In the genomic region with DNA sequence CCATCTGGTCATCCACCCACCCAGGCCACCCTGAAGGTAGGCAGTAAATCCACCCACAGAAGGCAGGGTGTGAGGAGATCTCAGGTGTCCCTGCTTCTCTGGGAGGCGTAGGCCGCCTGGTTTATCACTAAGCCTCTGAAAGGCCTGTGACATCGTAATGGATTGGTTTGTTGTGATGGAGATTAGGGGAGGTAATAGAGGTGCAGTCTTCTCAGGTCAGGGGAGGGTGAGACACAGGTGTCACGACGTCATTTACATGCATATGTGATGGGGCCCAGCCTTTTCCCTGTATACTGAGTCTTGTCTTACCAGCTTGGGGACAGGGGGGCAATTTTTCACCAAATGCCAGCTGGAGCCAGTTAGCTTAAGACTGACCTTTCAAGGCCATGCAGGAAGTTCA, we compare ENCODE assay signal across 33 mouse cellular contexts. TPM values are rescaled to one million over a fixed set of nuclear protein-coding genes. Genes with fewer than 3 reads are reported as not detected.
A peak's percentile ranks its signal among the peaks of the same experiment; 100 is the strongest.
DNase-seq lines count a peak whose midpoint lies in the region; ATAC-seq and TF ChIP-seq lines count a peak whose summit lies in the region.
"Had no signal": no experiment of that assay in that cellular context is flagged by ENCODE, and none has a peak within 500 bp of the region (broad histone marks: within the 10 kb centered on the region; RNA-seq: fewer than 3 reads in every experiment).

No protein-coding gene starts in this region.

- WGBS in liver, embryonic 12.5 days (ENCODE audit: insufficient replicate concordance) = 43% methylated on average over 5 of the region's 5 CpGs

- no peak overlapping the region for H3K4me3 ChIP-seq in ES-Bruce4 (ENCODE audit: low read depth, low read length)
- H3K4me3 ChIP-seq in liver, embryonic 12.5 days = no peak overlapping the region
- H3K4me3 ChIP-seq: embryonic facial prominence, embryonic 12.5 days; embryonic facial prominence, embryonic 15.5 days; gastrocnemius, adult 2 months; heart, adult 2 months; heart, embryonic 10.5 days; heart, embryonic 13.5 days had no signal

- no peaks in the 10 kb centered on the region for H3K9me3 ChIP-seq in ES-Bruce4 (replicated peaks; ENCODE audit: control insufficient read depth, insufficient read depth, low read length, poor library complexity, severe bottlenecking)
- H3K9me3 ChIP-seq in liver, embryonic 12.5 days (replicated peaks) = no peaks in the 10 kb centered on the region
- H3K9me3 ChIP-seq: embryonic facial prominence, embryonic 12.5 days; embryonic facial prominence, embryonic 15.5 days; heart, embryonic 10.5 days; heart, embryonic 13.5 days had no signal

- no peak overlapping the region for H3K4me2 ChIP-seq in liver, embryonic 12.5 days
- H3K4me2 ChIP-seq: embryonic facial prominence, embryonic 12.5 days; embryonic facial prominence, embryonic 15.5 days; heart, embryonic 13.5 days; hindbrain, embryonic 14.5 days had no signal

- H3K27ac ChIP-seq in ES-Bruce4 (ENCODE audit: insufficient read depth, low read length) = no peak overlapping the region
- H3K27ac ChIP-seq in liver, embryonic 12.5 days = no peak overlapping the region
- H3K27ac ChIP-seq: embryonic facial prominence, embryonic 12.5 days; embryonic facial prominence, embryonic 15.5 days; gastrocnemius, adult 2 months; heart, adult 2 months; heart, embryonic 10.5 days; heart, embryonic 13.5 days; hindbrain, embryonic 14.5 days; hindbrain, postnatal 0 days had no signal

- TF ChIP-seq EP300 in ES-Bruce4 (IDR thresholded peaks at IDR 0.05; ENCODE audit: insufficient read depth, low read depth, low read length) = peak; percentile 83

- TF ChIP-seq POLR2A in ES-Bruce4 (IDR thresholded peaks at IDR 0.05; ENCODE audit: insufficient read depth, low read length) = no peak

- H3K4me1 ChIP-seq in ES-Bruce4 (ENCODE audit: control insufficient read depth, insufficient read depth, low read length) = no peaks in the 10 kb centered on the region
- H3K4me1 ChIP-seq in liver, embryonic 12.5 days = no peaks in the 10 kb centered on the region
- H3K4me1 ChIP-seq: embryonic facial prominence, embryonic 15.5 days; heart, embryonic 13.5 days had no signal

- no peaks in the 10 kb centered on the region for H3K27me3 ChIP-seq in ES-Bruce4 (ENCODE audit: control insufficient read depth, insufficient read depth, low read length, poor library complexity, severe bottlenecking)
- peaks cover 11% of the 10 kb centered on the region for H3K27me3 ChIP-seq in liver, embryonic 12.5 days (replicated peaks)
- H3K27me3 ChIP-seq: embryonic facial prominence, embryonic 12.5 days had no signal

- no peak overlapping the region for H3K9ac ChIP-seq in ES-Bruce4 (ENCODE audit: low read depth, poor library complexity, severe bottlenecking)
- no peak overlapping the region for H3K9ac ChIP-seq in liver, embryonic 12.5 days
- H3K9ac ChIP-seq: embryonic facial prominence, embryonic 12.5 days; embryonic facial prominence, embryonic 15.5 days; forebrain, postnatal 0 days; heart, embryonic 13.5 days; hindbrain, embryonic 14.5 days had no signal

- no peak for ATAC-seq in liver, embryonic 12.5 days
- ATAC-seq: activated CD4-positive, CD25-positive, alpha-beta regulatory T cell, adult 4 months; CD4-positive, CD25-positive, alpha-beta regulatory T cell, adult 4 months; forebrain, embryonic 14.5 days; forebrain, postnatal 0 days; hindbrain, postnatal 0 days; inflammation-experienced regulatory T-cells, adult 6 months; intestine, postnatal 0 days; Patski had no signal

- DNase-seq in heart, adult 11 months = peak; percentile 72
- DNase-seq in heart, adult 18-20 months = no peak
- DNase-seq in ES-CJ7 (ENCODE audit: low read depth, low spot score) = peak; percentile 64
- DNase-seq in adrenal gland, adult (ENCODE audit: inconsistent age in 2 of 2, low spot score in 1 of 2) = no peak
- DNase-seq: adrenal gland, postnatal 10 days; adrenal gland, postnatal 36 days; cerebellum, adult 18-20 months; cerebellum, adult 9-10 months; cerebellum, postnatal 14 days; forebrain, postnatal 0 days; gastrocnemius, adult 2 months; gastrocnemius, postnatal 14 days; heart, adult 2 months; heart, postnatal 14 days; heart, postnatal 4 days had no signal

- no peaks in the 10 kb centered on the region for H3K36me3 ChIP-seq in ES-Bruce4 (ENCODE audit: control insufficient read depth, insufficient read depth, low read length, poor library complexity, severe bottlenecking)
- no peaks in the 10 kb centered on the region for H3K36me3 ChIP-seq in liver, embryonic 12.5 days
- H3K36me3 ChIP-seq: embryonic facial prominence, embryonic 12.5 days; embryonic facial prominence, embryonic 15.5 days; G1E; heart, embryonic 10.5 days; heart, embryonic 13.5 days had no signal

- no peak for TF ChIP-seq CTCF in ES-Bruce4 (IDR thresholded peaks at IDR 0.05; ENCODE audit: low read depth, low read length)

RNA-seq across cellular contexts. Expression of a gene that starts 22.1 kb away (rescaled TPM):
- total RNA-seq in heart, adult 18-20 months (2021) = under 1 TPM; 0.07 to 0.59 TPM
- polyA plus RNA-seq in ES-Bruce4 (2011; ENCODE audit: insufficient read depth, insufficient read length, low read depth, missing spikeins) = not detected in 2 replicates
- polyA plus RNA-seq in liver, embryonic 12.5 days (2016; fragmentation: Nextera tagmentation; extraction: Ambion mirVana) = 0.01 and 0.06 TPM in 2 replicates
- total RNA-seq: gastrocnemius, adult 2 months had no signal
- polyA plus RNA-seq: C2C12; embryonic facial prominence, embryonic 12.5 days; forebrain, embryonic 11.5 days; forebrain, embryonic 14.5 days; G1E; heart, embryonic 10.5 days; hindbrain, embryonic 11.5 days; hindbrain, embryonic 14.5 days; hindbrain, postnatal 0 days; intestine, postnatal 0 days; Patski had no signal

Comparison
In these comparisons a context has a peak if more than half of its experiments do, and no peak if none do; other contexts are left out.
1. DNase-seq: peak in heart, adult 11 months (single experiment) and ES-CJ7 (single experiment); none in heart, adult 18-20 months (0 of 2) and adrenal gland, adult (0 of 2).